Mouse (Mus musculus): ENCODE data around the gene Ptprd.

Gene Ptprd

DNA sequence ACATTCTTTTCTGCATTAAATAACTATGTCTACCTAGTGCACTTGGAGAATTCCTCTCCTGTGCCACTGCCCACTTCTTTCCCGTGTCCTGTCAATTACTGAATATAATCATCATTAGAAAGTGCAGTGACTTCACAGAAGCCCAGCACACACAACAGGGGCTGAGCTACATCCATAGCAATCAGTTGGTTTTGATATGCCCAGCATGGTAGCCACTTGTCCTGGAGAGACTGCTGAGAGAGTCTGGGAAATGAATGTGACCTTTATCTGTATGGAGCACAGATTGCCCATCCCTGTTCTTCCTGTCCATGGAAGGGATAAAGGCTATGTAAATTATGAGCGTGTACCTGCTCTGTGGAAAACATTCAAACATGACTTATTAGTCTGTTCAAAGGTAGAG, 1280.2 kb downstream of the Ptprd start:
- in situ Hi-C loops (cut with MboI, MseI) = no loop called here

DNA sequence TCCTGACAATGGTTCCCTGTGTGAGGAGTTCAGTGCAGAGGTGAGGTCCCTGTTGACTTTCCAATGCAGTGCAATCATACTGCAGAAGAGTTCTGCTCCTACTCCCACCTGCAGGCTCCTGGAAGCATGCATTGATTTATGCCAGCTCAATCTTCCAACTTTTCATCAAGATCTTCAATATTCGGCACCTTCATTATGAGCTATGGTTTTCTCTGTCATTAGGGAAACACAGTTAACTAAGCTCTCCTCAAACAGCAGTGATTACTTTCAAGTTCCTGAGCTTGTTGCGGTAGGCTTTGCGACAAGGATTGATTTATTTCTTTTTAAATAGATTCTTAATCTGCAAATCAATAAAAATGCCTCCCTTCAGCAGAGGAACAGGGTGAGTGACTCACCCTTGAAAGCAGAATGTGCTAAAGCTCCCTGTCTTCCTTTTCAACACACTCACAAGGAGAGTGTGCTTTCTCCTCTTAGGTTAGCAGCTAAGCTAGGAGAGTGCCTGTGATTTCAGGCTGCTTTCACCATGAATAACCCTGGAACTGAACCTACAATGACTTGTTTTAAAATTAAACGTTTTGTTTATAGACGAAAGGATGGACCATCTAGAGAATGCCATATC, 1298.1 kb downstream of the Ptprd start:
- in situ Hi-C loops (cut with MboI, MseI) = no loop called here

DNA sequence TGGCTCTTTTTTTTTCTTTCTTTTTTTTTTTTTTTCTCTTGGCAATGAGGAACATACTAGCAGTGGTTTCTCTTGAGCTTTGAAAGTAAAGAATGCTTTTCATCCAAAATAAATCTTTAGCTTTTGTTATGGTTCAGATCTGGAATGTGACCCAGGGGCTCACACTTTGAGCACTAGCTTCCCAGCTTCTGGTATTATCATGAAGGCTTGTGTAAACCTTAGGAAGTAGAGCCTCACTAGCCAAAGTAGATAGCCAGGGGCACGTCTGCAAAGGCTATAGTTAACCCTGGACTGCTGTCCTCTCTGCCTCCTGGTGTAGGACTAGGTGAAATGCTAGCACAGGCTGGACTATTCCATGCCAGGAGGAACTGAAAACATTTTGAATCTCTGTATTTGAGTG, 1310.1 kb downstream of the Ptprd start:
- in situ Hi-C loops (cut with MboI, MseI) = no loop called here

DNA sequence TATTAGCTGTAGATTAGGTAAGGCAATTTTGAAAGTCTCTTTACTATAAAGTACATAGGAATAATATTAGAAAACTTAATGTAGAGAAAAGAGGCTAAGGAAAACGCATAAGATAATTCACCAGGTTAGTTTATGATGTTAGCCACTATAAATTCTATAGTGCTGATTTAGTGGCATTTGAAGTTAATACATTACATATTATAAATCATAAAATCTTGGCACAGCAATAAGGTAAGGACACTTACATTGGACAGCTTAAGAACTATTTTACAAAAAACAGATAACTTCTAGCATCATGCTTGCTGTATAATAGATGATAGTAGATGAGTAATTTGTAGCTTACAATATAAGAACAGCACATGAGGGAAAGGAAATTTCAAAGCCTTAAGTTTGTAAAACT, 1322.1 kb downstream of the Ptprd start:
- in situ Hi-C loops (cut with MboI, MseI) = no loop called here

DNA sequence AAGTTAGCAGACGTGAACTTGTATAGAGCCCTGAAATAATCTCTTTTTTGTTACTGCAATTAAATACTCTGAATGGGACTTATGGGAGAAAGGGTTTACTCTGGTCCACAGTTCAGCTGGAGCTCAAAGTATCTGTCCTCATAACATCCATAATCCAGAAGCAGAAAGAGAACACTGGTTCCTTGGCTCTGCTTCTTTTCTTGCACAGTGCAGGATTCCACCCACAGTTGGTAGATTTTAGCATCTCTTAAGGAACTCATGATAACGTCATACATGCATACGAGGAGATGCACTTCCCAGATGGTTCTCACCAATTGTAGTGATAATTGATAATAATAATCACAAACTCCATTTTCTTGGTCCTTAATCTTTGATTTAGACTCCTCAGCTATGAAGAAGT, 1330.2 kb downstream of the Ptprd start:
- in situ Hi-C loops (cut with MboI, MseI) = no loop called here

DNA sequence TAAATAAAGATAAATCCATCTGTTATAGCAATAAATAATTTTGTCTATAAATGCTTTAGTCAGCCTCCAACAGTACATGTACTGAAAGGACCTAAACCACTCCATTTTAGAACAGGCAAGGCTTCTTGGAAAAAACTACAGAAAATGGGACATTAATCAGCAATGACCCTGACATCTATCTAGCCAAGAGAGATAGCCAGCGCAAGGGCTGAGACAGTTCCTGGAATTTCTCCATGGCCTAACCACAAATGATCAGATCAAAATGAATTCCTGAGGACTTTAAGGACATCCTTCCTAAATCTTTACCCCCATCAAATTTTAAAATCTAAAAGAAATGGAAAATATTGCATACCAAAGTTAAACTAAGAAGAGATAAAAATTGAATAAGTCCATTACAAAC, 1340.8 kb downstream of the Ptprd start:
- in situ Hi-C loops (cut with MboI, MseI) = no loop called here

DNA sequence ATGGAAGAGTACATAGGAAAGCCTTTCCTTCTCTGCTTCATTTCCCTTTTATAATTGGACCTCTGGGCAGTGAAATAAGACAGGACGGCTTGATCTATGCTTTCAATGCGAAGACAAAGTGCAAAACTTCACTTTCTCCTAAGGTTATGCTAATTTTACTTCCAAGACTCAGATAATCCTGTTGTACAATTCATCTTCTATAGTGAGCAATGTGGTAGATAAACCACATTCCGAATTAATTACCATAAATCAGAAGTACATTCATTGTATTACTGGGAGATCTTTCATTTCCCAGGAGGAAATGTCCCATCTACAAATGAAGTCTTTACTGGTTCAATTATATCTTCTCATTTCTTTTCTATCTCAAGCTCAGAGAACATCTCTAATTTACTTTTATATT, 1346.2 kb downstream of the Ptprd start:
- in situ Hi-C loops (cut with MboI, MseI) = no loop called here

DNA sequence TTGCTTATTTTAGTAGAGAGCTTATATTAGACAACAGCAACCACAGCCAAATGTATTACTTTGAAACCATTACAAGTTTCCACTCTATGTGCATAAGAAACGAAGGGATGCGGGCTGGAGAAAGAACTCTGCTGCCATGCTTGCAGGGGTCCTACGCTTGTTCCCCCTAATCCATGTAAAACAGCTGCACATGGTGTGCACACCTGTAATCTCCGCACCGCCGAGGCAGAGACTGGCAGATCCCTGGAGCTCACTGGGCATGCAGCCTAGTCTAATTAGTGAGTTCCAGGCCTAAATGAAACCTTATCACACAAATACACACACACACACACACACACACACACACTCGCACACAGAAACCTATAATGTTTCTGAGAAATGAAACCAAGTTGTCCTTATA, 1365.5 kb downstream of the Ptprd start:
- in situ Hi-C loops (cut with MboI, MseI) = no loop called here

DNA sequence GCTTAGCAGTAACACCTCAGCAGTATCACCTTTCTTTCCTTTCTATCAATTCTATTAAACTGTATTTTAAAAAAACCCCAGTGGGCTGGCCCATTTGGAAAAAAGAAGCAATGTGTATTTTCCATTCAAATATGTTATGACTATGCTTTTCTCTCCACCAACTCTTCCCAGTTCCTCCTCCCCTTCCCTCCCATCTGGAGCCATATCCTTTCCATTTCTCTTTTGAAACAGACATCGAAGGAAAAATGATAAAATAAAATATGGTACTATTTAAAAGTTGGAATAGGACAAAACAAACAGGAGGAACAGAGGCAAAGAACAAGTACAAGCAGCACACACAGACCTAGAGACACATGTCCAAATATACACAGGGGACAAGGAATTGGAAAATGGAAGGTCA, 1372.7 kb downstream of the Ptprd start:
- in situ Hi-C loops (cut with MboI, MseI) = no loop called here

DNA sequence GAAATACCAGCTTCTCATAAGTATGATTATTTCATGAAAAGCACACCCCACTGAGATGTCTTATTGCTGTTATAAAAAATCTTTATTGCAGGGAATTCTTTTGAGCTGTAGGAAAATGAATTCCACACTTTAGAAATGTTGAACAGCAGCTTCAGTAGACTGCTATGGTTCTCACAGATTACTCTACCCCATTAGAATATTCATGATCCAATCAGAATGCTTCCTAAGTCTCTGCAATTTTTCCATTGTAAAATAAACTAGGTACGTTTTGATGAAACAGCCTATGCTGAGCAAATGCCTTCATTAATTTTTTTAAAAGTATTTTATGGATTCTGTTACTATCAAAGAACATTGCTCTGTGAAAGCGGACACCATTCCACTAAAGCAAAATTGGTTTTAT, 1399.6 kb downstream of the Ptprd start:
- in situ Hi-C loops (cut with MboI, MseI) = no loop called here

DNA sequence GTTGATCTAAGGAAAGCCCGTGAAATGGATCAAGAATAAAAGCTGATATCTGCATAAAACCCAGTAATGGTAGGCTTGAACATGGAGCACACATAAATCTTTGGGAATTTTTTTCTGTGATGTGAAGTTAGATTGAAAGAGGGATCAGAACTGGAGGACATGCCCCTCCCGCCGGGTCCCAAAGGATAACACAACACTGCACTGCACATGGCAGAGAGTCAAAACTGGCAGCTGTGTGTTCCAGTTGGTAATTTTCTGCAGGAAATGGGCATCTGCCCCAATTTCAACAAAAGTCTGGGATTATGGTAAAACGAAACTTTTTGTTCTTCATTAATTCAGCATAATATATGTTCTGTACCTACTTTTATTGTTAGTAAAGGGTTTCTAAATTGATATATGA, 1409.1 kb downstream of the Ptprd start:
- in situ Hi-C loops (cut with MboI, MseI) = no loop called here

DNA sequence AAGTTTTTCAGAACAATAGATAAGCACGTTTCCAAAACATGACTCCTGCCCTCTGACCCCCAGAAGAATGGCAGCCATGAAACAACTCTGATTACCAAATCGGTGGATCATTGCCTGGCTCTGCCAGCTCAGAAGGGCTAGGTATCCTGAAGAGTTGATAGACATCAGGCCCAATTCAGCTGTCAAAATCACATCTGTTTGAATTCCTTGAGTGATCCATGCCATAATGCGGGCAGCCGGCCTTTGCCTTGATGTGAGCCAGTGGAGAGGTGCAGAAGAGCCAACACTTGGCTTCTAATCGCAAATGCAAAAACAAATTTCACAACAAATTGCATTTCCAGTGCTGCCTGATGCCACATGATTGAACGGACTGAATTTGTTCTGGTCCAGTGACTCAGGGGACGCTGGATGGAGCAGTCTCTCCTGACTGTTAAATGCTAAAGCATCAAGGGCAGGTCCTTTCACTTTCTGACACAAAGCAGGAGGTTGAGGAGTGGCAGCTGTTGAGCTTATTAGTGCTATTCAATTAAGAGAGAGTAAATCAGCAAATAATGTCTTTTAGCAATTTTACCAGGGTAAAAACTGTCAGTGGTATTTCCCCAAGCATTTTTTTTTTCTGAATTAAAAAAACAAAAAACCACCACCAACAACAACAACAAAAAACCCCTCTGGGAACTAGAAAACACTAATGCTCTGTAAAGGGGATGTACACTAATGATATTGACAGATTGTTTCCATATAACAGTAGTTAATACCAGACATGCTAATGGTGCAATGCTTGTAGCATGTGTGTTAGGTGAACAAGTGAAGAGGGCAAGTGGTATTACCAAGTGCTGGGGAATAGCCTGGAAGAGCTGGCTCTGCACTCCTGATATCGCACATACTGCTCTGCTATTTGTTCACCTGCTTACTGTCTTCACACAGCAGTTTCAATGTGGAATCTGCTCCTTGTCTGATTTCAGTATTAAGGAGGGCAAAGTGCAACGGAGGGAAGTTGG, 1413.5 kb downstream of the Ptprd start:
- in situ Hi-C loops (cut with MboI, MseI) = no loop called here

DNA sequence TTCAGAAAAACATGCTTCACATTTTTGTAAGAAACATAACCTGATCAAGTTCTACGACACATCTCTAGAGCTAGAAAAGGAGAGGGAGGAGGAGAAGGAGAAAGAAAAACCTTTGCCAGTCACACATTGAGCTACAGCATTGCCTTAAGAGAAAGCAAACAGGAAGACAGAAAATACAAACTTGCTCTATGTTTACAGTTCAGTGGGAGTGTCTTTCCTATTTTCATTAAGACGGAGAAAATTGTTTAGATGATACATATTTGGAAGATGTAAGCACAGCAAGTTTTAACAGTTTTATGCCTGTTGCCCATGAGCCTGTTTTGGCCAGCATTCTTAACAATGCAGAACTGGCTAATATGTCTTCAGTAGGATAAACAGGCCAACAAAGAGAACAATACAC, 1426.4 kb downstream of the Ptprd start:
- in situ Hi-C loops (cut with MboI, MseI) = no loop called here

DNA sequence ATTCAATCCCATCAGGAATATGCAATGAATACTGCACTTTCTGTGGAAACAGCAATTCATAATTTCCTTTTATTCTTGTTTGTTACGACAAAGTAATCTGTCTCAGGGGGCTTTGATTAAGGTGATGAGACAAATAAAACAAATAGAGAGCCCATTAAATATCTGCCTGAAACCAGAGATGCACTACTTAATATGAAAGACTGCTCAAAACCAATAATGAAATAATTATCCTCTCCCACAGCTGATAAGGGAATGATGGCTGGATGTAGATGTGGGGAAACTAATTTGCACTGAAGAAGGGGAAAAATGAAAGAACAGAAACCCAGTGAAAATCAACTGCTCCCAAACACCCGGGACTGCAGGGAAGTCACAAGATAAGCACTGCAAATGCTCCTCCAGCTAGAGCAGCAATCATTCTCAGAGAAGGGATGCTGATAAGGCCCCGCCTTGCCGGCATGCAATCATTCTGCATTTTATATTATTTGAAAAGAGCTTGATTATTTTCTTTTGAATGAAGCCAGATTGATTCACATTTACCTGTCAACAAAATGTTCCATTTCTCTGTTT, 1432.1 kb downstream of the Ptprd start:
- in situ Hi-C loops (cut with MboI, MseI) = no loop called here

DNA sequence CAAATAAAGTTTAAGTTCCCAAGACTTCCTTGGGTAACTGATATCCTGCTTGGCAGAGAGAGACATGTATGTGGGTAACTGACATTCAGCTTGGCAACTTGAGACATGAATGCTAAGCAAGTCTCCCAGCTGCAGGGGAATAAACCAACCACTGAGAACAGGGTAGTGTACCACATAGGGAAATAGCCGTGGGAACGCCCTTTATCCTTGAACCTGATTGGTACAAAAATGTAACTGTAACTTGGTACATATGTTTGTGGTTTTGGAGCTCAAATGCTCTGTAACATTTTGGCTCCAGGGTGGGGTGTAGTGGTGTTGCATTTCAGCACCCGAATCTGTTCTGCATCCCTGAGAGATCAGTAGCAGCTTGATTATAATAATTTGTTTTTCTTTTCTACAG, 1444.8 kb downstream of the Ptprd start:
- in situ Hi-C loops (cut with MboI, MseI) = no loop called here

DNA sequence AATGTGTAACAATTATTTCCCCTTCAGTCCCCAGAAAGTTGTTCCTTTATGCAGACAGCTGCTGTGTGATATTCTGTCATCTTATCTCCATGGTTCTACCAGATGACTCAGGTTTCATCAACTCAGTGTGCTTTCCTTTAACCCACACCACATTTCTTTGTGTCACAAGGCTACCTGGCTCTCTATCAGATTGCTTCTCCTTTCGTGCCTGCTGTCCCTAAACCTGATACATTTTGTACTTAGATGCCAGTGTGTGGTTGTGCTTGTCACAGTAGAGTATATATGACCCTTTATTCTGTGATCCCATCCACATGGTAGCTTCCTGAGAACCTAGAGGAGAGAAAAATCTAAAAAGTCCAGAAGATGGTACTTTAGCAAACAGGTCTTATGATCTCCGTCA, 1445.3 kb downstream of the Ptprd start:
- in situ Hi-C loops (cut with MboI, MseI) = no loop called here

DNA sequence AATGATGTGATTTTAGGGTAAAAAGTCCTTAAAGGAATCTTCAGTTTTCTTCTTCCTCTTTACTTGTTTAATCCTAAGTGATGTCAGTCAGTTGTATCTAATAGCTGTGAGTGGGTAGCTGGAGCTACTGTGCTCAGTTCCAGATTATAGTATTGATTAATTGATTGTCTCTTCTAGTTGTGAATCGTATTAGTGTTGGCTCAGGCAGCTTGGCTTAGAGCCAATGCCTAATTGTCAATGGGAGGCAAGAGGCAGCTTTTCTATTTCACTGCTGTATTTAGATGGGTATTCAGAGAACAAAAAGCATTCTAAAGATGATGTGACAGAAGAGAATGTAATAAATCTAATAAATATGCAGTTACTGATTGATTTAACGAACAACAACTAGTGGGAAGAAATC, 1461.1 kb downstream of the Ptprd start:
- in situ Hi-C loops (cut with MboI, MseI) = no loop called here

DNA sequence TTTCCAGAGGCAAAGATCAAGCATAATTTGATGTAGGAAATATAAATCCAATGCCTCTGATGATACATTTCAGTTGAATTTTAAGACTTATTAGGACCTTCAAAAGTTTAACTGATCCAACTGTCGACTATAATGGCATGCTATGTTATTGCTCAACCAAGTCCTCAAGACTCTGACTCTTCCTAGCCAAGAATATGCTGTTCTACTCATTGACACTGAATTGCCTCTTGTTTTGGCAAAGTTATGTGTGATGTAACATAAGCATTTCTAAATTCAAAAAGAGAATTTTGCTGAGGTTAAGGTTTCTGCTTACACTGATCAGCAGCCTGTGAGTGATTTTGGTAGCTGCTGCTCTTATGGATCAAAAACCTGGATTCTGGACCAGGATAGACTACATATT, 1475.9 kb downstream of the Ptprd start:
- in situ Hi-C loops (cut with MboI, MseI) = no loop called here

DNA sequence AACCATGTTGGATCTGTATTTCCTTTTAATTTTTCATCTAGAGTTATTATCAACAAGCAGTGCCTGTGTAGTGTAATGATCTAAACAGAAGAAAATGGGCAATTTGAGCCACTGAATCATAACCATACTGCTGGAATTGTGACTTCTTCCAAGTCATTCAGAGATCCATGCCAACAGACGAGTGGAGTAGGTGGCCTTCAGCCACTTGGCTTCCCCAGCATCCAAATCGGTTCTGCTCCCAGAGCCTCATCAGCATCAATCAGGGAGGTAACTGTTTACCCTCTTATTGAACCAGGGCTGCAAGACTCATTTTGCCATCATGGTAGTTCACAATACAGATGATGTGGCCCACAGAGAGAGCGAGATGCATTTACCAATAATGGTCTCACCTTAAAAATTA, 1536.0 kb downstream of the Ptprd start:
- in situ Hi-C loops (cut with MboI, MseI) = no loop called here

DNA sequence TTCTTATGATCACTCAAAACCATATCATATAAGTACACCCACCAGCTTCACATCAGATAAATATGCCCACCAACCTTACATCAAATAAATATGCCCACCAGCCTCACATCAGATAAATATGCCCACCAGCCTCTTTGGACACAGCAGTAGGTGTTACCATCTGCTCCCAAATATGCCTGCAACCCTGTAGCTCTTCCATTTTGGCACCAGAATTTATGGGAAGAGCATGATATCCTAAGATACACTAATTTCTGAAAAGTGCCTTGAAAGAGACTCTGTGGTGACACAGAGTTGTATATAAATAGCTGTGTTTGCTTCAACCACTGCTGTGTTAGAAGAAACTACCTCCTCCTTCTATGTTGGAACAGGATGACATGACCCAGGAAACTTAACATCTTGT, 1538.5 kb downstream of the Ptprd start:
- in situ Hi-C loops (cut with MboI, MseI) = no loop called here

DNA sequence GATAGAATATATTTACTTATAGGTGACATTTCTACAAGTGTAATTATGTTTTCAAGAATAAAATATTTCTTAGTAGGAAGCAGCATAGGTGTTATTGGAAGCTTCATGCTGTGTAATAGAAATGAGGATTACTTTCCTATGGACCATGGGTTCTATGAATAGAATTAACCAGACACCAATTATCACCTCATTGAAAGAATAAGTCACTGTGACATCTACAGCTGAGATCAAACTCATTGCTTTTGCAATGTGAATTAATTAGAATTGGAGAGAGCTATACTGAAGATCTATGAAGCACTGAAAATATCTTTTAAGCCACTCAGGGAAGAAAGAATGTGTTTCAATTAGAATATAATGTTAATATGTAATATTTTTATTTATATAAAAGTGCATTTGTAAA, 1539.1 kb downstream of the Ptprd start:
- in situ Hi-C loops (cut with MboI, MseI) = no loop called here

DNA sequence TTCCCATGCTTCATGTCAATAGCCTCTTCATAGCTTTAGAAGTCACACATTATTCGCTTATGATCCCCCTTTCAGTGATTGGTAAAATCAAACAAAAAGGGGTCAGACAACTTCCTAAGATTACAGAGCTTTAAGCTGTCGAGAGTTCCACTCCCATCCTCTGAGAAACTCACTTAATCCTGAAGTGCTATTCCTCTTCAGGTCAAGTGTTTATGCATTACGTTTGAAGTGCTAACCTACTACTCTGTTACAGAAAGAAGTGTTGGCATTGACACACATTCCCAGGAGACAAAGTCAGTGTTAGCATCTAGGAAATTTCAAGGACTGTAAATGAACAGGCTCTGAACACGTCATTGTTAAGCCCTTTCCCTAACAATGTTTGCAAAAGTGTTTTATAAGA, 1550.0 kb downstream of the Ptprd start:
- in situ Hi-C loops (cut with MboI, MseI) = no loop called here

DNA sequence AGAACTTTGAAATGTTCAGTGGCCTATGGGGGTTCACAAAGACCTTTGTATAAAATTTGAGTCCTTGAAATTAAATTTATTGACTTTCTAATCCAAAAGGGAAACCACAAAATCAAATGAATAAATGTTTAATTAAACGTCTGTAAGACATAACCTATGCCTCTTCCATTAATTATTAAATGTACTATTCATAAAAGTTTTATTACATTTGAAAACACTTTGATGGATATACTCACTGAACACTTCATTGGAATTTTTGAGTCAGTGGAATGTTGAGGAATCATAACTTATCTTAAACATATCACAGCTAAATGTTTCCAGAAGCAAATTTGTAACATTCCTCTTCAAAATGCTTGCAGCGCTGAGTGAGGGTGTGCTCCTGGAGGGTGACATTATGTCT, 1551.6 kb downstream of the Ptprd start:
- in situ Hi-C loops (cut with MboI, MseI) = no loop called here

Measured in regulatory T cell (primary cell).